Mouse (Mus musculus): ENCODE results near the gene Uqcr10.
"Not testable (repeated sequence)": the region's sequence is repeated elsewhere in the genome, so short reads cannot be mapped to it uniquely, and the experiment has no call there.

The Uqcr10 gene

DNA sequence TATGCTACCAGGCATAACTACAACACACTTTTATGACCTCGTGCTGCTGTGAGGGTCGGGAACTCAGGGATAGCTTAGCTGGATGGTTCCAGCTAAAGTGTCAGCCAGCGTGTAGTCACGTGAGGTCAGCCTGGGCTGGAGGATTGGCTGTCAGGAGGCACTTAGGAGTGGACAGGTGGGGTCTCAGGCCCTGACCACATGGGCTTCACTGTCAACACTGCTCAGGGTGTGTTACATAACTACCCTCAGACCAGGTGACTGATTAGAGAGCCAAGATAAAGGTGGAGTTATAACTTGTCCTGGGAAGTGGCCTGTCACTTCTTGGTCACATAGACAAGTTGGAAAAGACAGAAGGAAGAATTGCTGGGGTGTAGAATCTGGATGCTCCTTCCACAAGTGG, 11.5 kb upstream of the Uqcr10 start:
- no peak for DNase-seq (ENCODE audit: low spot score in 2 of 2)

DNA sequence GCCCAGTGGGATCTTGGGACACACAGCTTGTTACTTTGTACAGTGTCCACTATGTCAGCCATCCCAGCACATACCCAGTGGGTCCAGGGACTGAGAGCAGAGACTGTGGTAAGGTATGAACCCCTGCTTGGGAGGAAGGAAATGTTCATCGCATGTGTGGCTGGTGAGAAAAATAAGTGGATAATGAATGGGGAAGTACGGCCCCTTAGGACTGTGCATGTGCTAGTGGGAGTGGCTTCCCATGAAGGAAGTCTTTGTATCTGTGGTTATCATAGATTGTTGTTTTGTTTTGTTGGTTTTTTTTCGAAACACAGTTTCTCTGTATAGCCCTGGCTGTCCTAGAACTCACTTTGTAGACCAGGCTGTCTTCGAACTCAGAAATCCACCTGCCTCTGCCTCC, 10.6 kb upstream of the Uqcr10 start:
- DNase-seq (ENCODE audit: low spot score in 2 of 2) = no peak

DNA sequence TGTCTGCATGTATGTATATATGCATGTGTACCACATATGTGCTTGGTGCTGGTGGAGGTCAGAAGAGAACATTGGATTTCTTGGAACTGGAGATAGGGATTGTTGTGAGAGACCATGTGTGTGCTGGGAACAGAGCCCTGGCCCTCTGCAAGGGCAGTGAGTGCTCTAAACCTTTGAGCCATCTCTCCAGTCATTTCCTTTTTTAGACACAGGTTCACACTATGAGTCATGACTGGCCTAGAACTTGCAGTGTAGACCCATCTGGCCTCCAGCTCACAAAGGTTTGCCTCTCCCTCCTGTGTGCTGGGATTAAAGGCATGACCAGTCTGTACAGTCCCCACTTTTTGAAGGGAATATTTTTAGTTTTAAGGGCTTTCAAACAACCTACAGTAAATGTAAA, 8.7 kb upstream of the Uqcr10 start:
- no peak for DNase-seq (ENCODE audit: low spot score in 2 of 2)

DNA sequence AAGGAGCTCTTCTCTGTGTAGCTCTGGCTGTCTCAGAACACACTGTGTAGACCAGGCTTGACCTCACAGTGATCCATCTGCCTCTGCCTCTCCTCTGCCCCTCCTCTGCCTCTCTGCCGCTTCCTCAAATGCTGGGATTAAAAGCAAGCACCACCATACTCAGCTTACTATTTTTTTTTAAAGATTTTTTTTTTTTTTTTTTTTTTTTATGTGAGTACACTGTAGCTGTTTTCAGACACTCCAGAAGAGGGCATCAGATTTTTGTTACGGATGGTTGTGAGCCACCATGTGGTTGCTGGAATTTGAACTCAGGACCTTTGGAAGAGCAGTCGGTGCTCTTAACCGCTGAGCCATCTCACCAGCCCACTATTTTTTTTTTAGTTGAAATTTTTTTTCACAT, 6.0 kb upstream of the Uqcr10 start:
- DNase-seq (ENCODE audit: low spot score in 2 of 2) = not testable (repeated sequence)

DNA sequence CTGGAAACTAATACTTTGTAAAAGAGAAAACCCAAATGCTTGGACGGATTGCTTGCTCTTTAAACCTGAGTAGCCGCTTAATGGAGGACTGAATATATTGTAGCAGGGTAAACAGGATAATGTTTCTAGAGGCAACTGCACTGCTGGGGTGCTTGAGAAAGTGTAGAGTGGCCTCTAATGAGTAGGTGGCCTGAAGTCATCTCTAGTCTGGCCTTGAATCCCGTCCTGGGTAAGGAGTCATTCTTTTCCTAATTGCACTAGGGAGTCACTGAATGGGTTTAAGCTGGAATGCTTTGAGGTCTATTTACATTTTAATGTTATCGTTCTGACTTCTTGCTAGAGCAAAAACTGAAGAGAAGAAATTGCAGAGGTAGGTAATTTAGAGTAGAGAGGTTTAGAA, 1.0 kb upstream of the Uqcr10 start:
- no peak for DNase-seq (ENCODE audit: low spot score in 2 of 2)

DNA sequence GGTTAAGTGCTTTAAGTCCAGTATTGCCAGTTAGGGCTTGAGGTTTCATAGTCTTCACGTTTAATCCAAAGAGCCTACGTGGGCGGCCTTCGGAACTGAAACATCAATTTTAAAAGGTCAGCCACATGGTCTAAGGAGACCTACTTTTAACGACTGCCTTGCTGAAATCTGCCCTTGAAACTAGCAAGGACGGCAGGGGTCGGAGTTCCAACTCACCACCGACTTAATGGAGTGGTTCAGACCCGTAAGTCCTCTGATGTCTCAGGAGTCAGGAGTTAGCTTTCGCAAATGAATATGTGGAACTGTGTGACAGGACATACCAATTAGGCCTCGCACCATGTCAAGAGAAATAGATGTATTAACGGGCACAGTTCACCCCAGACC, 462 bp downstream of the Uqcr10 start:
- DNase-seq (ENCODE audit: low spot score in 2 of 2) = no peak

DNA sequence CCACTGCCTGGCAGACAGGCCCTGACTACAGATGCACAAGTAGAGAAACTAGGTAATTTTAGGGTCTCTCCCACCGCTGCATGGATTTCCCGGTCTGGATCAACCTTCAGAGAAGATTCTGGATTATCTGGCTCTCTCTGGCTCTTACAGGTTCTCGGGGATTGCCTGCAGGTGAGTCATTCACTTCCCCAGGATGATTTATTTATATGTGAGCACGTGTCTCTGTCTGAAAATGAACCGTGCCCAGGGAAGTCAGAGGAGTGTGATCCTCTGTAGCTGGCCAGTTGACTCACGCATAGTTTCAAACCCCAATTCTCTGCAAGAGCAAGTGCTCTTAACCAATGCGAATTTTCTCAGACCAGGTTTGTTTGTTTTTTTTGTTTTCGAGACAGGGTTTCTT, 3.4 kb downstream of the Uqcr10 start:
- no peak for DNase-seq (ENCODE audit: low spot score in 2 of 2)

DNA sequence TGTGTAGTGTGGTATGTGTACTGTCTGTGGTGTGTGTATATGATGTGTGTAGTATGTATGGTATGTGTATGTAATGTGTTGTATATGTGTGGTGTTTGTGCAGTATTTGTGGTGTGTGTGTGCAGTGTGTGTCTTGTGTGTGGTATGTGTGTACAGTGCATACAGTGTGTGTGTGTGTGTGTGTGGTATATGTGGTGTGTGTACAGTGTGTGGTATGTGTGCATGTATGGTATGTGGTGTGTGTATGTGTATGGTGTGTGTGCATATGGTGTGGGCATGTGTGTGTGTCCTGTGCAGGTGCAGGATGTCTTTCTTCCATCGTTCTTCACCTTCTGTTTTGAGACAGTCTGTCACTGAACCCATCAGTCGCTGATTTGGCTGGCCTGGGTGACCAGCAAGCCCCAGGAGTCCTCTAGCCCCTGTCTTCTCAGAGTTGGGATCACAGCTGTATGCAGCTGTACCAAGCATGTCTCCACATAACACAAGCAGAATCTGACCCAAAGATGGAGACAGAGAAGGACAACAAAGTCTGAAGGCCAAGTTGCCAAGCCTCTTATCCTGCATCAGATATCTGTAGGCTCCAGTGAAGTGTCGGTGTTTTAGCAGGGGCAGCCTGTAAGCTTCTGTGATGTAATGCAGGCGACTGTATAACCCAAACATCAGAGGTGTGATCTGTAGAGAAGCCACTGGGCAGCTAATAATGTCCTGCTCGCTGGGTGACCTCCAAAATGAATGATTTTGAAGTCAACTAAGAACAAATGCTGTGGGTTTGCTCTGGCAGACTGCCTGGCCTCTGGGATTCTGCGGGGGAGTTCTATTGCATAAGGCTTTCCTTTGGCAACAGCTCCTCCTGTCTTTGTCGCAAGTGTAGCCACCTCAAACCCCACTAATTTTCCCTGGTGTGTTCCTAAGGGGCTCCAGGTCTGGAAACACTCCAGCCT, 6.8 kb downstream of the Uqcr10 start:
- peak; percentile 77 to 79 for DNase-seq (ENCODE audit: low spot score in 2 of 2)

DNA sequence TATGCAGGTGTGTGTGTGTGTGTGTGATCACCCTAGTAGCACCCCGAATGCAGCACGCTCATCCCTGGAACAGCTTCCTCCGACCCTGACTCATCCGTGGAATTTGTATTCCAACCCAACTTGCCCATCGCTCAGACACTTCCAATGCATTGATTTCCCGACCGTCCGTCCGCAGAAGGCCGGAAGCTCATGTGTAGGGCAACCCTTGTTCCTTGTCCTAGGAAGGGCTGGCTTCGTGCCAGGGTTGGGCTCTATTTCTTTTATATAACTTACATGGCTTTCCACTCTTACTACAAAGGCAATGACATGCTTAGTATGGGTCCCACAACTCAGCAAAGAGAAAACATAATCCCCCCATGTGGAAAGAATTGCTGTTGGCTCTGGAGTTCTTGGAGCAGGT, 12.0 kb downstream of the Uqcr10 start:
- DNase-seq (ENCODE audit: low spot score in 2 of 2) = no peak

DNA sequence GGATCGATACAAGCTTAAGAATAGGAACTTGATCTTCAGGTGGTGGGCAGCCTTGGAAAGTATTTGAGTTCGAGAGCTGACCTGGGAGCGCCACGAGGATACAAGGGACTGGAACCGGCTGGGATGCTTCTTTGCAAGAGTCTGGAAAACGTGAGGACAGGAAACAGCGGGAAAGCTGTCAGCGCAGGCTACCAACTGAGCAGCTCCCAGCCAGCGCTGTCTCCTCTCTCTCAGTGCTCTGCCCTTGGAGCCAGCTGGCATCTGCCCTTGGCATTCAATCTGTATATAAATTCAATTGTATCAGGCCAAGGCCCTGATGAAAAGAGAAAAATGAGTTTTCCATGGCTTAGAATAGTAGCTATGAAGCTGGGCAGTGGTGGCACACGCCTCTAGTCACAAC, 12.9 kb downstream of the Uqcr10 start:
- DNase-seq (ENCODE audit: low spot score in 2 of 2) = no peak

DNA sequence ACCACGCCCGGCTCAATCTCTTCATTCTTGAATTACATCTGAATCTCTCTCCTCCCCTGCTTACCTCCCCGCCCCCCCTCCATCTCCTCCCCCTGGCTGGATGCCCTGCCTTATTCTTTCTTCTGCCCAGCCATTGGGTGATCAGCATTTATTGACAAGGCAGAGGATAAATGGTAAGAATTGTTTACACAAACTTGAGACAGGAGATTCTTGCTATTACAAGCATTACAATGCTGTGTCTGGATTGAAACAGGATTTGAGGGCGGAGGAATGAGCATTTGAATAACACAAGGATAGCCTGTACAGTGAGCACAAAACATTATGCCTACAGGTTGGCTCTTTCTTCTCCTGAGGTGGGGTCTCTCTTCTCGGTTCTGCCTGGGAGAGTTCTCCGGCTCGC, 13.8 kb downstream of the Uqcr10 start:
- DNase-seq (ENCODE audit: low spot score in 2 of 2) = no peak

DNA sequence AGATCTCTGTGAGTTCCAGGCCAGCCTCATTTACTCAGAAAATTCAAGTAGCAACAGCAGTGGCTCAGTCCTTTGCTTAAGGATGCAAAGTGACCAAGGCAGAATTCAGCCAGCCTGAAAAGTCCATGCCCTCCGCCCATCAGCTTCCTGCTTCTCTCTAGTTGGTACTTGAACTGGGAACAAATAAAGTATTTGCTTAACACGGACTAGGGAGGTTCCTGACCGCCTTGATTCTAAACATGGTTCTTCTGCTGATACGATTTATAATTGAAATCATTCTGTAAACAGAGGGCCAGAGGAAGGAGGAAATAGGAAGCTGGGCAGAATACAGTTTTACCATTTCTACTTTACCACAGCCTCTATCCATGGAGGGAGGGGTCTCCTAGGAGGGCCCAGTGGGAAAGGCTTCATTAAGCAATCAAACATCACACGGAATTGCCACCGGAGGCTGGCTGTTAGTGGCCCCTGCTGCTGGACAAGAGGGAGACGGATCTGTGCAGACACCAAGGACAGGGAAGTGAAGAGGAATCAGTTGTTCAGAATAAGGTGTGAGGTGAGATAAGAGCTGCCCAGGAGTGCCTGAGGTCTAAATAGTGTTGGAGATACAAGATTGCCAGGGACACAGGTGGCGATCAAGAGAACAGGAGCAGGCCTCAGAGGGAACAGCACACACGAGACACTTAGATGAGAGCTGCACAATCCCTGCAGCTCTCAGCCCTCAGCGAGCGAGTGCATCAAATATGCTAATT, 15.3 kb downstream of the Uqcr10 start:
- DNase-seq (ENCODE audit: low spot score in 2 of 2) = no peak

DNA sequence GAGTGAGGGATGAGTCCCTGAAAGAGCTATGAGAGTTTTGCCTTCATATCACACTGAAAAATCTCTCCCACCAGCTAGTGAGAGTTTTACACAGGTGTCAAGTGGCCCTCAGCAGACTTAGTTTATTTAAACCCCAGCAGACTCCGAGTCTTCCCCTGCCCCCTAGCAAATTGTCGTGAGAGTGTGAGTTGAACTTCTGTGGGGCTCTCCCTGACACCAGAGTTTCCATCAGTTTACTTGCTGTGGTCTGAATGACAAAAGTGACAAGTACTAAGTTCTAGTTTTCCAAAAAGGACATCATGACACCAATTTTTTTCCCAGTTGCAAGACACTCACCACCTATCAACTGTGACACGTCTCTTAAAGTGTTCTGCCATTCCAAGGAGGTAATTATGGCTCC, 16.3 kb downstream of the Uqcr10 start:
- DNase-seq (ENCODE audit: low spot score in 2 of 2) = no peak

DNA sequence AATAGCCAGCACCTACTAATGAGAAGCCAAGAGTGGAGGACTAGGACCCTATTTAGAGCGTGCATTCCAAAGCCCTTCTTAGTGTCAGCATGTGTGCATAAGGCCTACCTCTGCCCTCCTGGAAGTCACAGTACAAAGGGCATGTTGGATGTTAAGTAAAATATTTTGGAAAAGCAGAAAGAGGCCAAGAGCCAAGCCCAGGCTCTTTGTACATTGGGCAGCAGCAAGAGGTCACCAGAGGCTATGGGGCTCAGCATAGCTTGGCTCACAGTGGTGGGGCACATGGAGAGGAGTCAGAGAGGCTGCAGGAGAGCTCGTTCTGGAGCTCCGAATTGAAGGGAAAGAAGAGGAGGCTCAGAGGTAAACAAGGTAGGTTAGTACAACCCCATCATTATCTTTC, 17.1 kb downstream of the Uqcr10 start:
- DNase-seq (ENCODE audit: low spot score in 2 of 2) = no peak

DNA sequence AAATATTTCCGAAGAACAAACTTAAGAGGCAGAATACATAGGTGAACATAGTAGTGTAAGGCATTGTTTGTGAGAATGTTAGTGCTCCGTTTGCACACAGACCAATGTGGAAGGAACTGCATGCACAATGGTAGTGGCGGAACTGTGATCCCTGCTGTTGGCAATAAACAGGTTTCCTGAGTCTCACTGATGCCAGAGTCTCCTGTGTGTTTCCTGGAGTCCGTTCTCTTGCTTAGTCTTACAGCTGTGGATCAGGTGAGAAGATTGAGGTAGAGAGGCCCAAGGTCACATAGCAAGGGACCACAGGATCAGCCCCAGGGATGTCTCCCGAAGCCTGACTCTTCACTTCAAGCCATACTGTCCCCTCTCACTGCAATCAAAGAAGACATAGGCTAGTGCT, 18.6 kb downstream of the Uqcr10 start:
- DNase-seq (ENCODE audit: low spot score in 2 of 2) = no peak

DNA sequence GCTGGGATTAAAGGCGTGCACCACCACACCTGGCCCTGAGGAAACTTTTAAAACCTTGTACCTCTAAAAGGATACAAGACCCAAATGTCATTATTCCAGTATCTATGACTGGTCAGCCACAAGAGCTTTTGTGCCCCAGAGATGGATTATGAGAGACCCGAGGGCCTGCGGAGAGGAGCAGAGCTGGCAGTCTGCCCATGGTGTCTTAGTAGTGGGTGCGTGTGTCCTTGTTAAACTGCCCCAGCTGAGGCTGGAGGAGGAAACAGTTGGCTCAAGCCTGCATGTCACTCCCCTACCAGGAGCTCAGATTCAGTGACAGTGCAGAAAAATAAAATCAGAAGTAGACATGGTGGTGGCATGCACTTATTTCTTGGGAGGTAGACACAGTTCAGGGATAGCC, 19.1 kb downstream of the Uqcr10 start:
- no peak for DNase-seq (ENCODE audit: low spot score in 2 of 2)

DNA sequence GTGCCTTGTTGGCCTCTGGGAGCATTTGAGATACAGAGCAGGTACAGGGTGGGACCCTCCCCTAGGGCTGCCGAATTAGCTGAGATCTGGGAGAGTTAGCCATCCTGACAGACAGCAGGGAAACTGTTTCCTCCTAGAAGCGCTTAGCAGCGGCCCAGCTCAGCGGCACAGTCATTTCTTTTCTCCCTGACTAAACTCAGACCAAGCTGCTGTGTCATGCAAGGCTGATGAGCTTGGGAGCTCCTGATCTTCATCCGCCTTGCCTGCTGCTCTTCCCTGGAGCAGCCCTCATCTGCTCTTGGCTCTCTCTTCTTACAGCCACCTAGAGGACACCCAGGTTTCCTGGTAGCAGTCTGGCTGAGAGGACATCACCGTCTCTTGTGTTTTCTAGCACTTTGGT, 20.0 kb downstream of the Uqcr10 start:
- DNase-seq (ENCODE audit: low spot score in 2 of 2) = no peak

DNA sequence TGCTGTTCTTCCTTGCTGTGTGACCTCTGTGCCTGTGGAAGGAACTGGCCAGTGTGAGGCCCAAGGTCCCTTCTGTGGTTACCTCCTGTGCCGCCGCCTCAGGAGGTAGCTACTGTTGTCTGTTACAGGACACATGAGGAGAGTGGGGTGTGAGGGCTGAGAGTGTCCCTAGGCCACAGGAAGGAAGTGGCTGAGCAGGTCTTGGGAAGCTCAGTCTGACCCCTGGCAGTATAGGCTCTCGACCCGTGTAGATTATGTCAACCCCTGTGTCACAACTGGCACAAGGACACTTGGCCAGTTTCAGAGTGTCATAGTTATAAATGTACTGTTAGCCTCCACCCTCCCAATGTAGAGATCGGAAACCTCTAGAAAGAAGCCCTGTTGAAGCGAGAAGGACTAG, 20.6 kb downstream of the Uqcr10 start:
- no peak for DNase-seq (ENCODE audit: low spot score in 2 of 2)

DNA sequence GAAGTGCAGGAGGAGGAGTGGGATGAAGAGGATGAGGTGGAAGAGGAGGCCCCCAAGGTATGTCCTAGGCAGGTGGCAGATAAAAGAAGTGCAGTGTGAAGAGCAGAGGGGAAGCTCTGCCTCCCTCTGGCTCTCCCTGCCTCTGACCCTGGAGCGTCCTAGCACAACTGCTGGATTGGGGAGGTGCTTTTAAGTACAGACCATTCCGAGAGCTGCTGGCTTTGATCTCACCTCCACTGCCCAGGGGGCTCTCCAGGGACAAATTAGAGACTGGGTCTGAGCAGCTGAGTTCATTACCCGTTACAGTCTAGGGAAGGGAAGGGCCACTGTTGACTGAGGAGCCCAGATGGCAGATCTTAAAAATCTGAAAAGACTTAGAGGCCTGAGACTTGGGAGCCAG, 24.0 kb downstream of the Uqcr10 start:
- no peak for DNase-seq (ENCODE audit: low spot score in 2 of 2)

DNA sequence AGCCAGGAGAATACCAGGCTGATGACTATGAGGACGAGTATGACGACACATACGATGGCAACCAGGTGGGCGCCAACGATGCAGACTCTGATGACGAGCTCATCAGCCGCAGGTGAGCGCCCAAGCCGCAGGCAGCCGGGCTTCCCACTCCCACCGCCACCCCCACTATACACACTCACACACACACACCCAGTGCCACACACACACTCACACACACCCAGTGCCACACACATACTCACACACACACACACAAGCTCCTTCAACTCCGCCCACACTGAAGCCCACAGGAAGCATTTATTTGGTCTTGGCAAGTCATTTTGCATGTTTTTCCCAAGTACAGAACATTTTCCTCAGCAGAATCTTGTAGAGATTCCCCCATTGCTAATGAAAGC, 24.7 kb downstream of the Uqcr10 start:
- peak; percentile 48 to 56 for DNase-seq (ENCODE audit: low spot score in 2 of 2)

DNA sequence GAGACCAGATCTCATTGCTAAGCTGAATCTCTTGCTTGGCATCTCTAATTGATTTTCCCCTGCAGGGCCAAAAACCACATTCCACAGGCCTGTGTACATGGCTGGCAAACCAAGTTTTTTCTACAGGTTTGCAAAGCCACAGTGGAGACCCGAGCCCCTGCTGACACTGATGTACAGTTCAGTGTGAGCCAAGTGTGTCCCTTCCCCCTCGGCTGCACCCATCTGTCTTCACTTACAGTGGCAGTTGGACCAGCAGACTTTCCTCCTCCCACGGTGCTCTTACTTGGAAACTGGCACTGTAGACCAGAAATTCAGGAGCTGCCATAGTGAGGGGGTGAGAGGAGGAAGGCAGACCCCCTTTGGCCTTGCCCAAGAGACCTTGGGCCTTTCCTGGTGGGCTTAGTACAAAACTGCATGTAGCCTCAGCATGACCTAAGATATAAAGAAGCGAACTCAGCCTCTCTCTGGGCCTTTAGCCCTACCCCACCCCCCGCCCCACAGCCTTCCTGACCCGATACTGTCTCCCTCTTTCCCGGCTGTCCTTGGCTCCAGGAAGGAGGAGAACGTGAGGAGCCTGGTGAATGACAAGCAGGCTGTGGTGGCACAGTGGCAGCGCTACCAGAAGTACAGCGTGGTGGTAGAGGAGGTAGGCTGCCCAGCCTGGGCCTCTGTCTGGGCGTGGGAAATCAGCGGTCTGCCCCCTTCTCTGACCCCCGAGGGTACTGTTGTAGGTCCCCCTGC, 25.3 kb downstream of the Uqcr10 start:
- DNase-seq (ENCODE audit: low spot score in 2 of 2) = peak; percentile 68 to 82

DNA sequence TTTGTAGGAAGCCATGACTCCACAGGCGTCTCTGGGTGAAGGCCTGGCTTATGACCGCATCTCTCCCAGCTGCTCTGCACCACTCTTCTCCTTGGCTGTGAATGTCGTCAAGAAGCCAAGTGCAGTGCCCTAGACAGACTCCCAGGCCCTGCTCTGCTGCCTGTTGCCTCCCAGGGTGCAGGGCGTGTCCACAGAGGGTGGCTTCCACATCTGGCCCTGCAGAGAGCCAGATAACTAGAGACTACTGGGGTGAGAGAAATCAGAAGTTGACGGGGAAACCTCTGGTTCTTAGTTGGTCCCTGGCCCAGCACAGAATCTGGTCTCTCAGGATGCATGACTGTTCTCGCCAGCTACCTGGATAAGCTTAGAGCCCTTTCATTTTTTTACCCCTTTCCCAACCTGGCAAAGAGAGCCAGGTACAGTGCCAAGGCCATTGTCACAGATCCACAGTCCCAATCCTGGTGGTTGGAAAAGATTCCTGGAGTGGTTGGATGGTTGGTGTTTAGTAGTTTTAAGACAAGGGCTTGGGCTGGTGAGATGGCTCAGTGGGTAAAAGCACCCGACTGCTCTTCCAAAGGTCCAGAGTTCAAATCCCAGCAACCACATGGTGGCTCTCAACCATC, 26.8 kb downstream of the Uqcr10 start:
- DNase-seq (ENCODE audit: low spot score in 2 of 2) = no peak
